Mouse (Mus musculus) mouse trophoblast stem cell (cell line): ENCODE results near the gene Apof.

Experiments
- in situ Hi-C, 2 experiments: fragments of 300-500 bp; cut with MseI, MboI; formaldehyde crosslinking; loops; 2 replicates in 1 of 2; 3 replicates in 1 of 2; pipeline ENCODE4 v1.15.1; 2025

Gene Apof

GRCm38 (mm10) chr10:128268371-128268770 lies at the start of gene Apof:
TSS of gene Apof (plus strand) at chr10:128268671.
- in situ Hi-C loops = no loop called here

GRCm38 (mm10) chr10:128221533-128222286 lies 46.8 kb upstream of the Apof start:
- in situ Hi-C loops = no loop called here

GRCm38 (mm10) chr10:128225064-128225463 lies 43.4 kb upstream of the Apof start:
- in situ Hi-C loops = no loop called here

GRCm38 (mm10) chr10:128225538-128225937 lies 42.9 kb upstream of the Apof start, which contains the start of gene Mip:
TSS of gene Mip (plus strand) at chr10:128225838.
- in situ Hi-C loops = no loop called here

GRCm38 (mm10) chr10:128227592-128227991 lies 40.9 kb upstream of the Apof start:
- in situ Hi-C loops = no loop called here

- in situ Hi-C loops = no loop called here
Measured at GRCm38 (mm10) chr10:128228009-128228408, 40.5 kb upstream of the Apof start.

GRCm38 (mm10) chr10:128230582-128230981 lies 37.9 kb upstream of the Apof start:
- in situ Hi-C loops = no loop called here

GRCm38 (mm10) chr10:128231146-128231545 lies 37.3 kb upstream of the Apof start:
- in situ Hi-C loops = no loop called here

- in situ Hi-C loops = no loop called here
Measured at GRCm38 (mm10) chr10:128231697-128232419, 36.6 kb upstream of the Apof start, which contains the start of gene Timeless. TSS of gene Timeless (plus strand) at chr10:128232065.

- in situ Hi-C loops = no loop called here
Measured at GRCm38 (mm10) chr10:128232420-128232985, 36.0 kb upstream of the Apof start.

GRCm38 (mm10) chr10:128236321-128236720 lies 32.1 kb upstream of the Apof start:
- in situ Hi-C loops = no loop called here

GRCm38 (mm10) chr10:128237807-128238480 lies 30.5 kb upstream of the Apof start:
- in situ Hi-C loops = no loop called here

GRCm38 (mm10) chr10:128239140-128239539 lies 29.3 kb upstream of the Apof start:
- in situ Hi-C loops = no loop called here

GRCm38 (mm10) chr10:128240131-128240530 lies 28.3 kb upstream of the Apof start:
- in situ Hi-C loops = no loop called here

- in situ Hi-C loops = no loop called here
Measured at GRCm38 (mm10) chr10:128243252-128243651, 25.2 kb upstream of the Apof start.

GRCm38 (mm10) chr10:128244121-128244520 lies 24.4 kb upstream of the Apof start:
- in situ Hi-C loops = no loop called here

- in situ Hi-C loops = no loop called here
Measured at GRCm38 (mm10) chr10:128247020-128247732, 21.3 kb upstream of the Apof start.

GRCm38 (mm10) chr10:128250565-128250964 lies 17.9 kb upstream of the Apof start:
- in situ Hi-C loops = no loop called here

GRCm38 (mm10) chr10:128253677-128254255 lies 14.7 kb upstream of the Apof start, which contains the start of gene Apon:
TSS of gene Apon (plus strand) at chr10:128254096.
- in situ Hi-C loops = no loop called here

GRCm38 (mm10) chr10:128255925-128256324 lies 12.5 kb upstream of the Apof start:
- in situ Hi-C loops = no loop called here

GRCm38 (mm10) chr10:128256328-128256727 lies 12.1 kb upstream of the Apof start:
- in situ Hi-C loops = no loop called here
